Mouse (Mus musculus) liver, embryonic 14.5 days (tissue): ENCODE data around the gene Slc25a25.

Experiments used
- CTCF ChIP-seq: IDR thresholded peaks from 2 replicates; pipeline ENCODE4 v1.5.1; 2016; ENCODE audit warnings: antibody characterized with exemption, low read depth, control low read depth
- EP300 ChIP-seq: IDR thresholded peaks from 2 replicates; pipeline ENCODE4 v1.6.1; 2016; ENCODE audit warnings: antibody characterized with exemption, low read depth

- TF ChIP-seq CTCF (no peak), EP300 (no peak)
These were observed 77.1 kb downstream of the Slc25a25 start for GRCm38 (mm10) chr2:32374191-32374590.
